Mouse (Mus musculus) hindlimb bud, embryonic 11.5 days (tissue): ENCODE data around the gene Isyna1.
A peak's percentile ranks its signal among the peaks of the same experiment; 100 is the strongest.

Source experiments
- DNase-seq: peaks from one replicate; pipeline ENCODE4 v3.0.0-alpha.2; 2012; ENCODE audit warnings: low read depth, low spot score; ENCODE audit errors: extremely low spot score

Isyna1 gene

DNA sequence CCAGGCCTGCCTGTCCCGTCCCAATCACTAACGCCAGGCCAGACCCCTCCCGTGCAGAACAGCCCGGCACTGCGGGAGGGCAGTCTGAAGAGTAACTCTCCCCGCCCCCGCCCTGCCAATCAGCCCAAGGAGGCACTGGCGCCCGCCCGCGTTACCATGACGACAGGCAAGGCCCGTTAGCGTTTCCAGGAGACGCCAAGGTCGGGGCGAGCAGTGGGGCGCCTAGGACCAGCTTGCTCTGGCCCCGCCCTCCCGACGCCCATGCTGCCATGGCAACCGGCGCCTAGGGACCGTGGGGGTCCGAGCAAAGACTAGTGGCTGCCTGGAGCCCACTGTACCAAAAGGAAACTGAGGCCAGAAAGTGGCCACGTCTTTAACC is 7.1 kb downstream of the Isyna1 start:
- no peak for DNase-seq

GRCm38 (mm10) chr8:70602139-70602811 is 8.1 kb downstream of the Isyna1 start:
- DNase-seq = no peak

DNA sequence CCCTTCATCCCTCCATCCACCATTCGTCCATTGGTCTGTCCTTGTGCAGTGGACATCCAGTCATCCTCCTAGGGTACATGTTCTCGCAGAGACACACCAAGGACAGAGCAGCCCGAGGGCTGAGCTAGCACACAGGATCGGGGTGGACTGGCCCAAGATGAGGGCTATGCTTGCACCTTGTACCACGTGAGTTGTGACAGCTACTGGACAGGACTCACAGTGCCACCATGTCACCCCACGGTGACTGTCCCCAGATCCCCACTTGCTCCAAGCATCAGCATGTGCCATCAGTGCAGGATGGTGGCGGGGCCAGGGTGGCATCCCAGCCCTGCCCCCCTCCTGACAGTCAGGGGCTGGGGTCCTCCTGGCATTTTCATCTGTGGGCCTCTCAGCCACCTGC is 10.4 kb downstream of the Isyna1 start:
- DNase-seq = no peak

DNA sequence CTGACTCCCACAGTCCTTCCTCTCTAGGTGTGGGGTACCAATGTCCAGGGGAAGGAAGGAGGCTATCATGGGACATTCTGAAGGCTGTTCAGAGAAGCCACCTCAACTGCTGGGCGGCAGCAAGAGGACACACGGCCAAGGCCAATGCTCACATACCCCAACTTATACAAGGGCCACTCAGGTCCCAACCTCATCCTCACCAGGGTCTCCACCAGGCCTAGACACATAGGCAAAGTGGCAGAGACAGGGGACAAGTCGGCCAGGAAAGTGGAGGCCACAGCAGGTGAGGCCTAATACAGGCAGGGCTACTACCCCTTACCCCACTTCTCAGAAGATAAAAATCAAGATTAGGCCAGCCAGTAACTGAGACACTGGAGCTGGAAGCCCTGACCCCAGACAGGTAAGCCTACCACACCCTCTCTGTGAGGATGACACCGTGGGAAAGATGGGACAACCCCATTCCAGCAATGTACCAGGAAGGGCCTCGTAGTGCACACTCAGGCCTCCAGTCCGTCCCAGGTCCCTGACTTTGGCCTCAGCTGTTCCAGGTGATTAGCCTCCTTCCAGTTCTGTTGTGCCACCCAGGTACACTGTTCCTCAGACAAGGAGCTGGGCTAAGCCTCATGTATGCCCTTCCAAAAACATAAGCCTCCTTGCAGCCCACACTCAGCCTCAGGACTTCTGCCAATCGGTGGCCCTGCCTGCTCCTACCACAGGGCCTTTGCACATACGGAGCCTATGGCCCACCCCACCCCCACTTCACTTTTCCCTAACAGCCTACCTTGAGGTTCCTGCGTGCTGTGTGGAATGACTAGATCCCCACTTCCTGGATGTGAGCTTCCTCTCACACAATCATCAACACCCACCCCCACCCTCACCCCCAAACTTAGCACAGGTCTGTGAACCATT is 12.0 kb downstream of the Isyna1 start:
- no peak for DNase-seq

GRCm38 (mm10) chr8:70606780-70607602 is 12.8 kb downstream of the Isyna1 start:
- no peak for DNase-seq

DNA sequence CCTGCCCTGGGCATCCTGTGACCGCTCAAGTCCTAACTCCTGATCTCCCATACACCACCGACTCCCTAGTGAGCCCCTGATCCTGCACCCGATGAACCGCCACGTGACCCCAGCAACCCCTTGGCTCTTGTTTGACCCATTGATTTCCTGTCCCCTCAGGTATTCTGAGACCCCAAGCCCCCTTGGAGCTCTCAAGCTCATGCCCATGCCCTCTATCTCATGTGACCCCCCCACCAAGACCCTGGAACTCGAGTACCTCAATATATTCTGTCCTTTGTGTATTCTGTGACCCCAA is 13.4 kb downstream of the Isyna1 start:
- DNase-seq = no peak

- no peak for DNase-seq
These were observed 13.9 kb downstream of the Isyna1 start for GRCm38 (mm10) chr8:70607898-70608748.

GRCm38 (mm10) chr8:70608749-70609367 is 14.7 kb downstream of the Isyna1 start, which contains the start of gene Ssbp4:
TSS of gene Ssbp4 (minus strand) at chr8:70608872.
- no peak for DNase-seq

GRCm38 (mm10) chr8:70609368-70609848 is 15.2 kb downstream of the Isyna1 start:
- peak; percentile 70 for DNase-seq

DNA sequence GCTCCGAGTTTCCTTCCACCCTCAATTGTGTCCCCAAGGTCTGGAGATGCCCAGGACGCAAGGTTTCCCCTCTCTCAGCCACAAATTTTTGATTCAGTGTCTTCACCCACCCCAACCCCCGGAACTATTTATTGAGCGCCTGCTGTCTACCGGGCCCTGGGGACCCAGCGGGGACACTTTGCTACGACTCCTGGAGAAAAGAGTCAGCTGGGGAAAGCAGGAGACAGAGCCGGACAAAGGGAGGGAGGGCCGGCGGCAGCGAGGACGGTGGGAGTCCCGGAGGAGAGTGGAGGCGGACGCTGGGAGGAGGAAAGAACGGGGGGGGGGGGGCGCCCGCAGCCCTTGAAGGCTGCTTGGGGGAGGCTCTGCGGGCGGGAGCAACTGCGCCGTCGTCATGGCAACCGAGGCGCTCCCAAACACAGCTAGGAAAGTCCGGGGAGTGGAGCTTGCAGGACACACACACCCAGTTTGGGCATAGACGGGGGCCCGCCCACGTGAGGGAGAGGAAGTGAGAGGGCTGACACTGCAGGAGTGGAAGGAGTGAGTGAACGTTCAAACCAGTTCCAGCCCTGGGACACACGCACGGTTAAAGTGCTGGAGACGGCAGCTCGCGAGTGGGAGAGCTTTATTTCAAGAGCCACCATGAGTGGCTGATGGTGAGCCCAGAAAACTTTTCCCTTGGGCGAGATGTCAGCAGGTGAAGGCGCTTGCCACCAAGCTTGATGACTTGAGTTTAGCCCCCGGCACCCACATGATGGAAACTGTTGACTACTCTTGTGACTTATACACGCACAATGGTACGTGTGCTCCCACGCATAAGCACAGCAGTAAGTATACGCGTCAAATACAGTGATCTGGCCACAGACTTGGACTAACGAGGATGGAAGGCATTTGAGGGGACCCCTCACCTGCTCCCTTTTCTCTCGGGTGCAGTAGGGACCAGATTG is 15.9 kb downstream of the Isyna1 start:
- DNase-seq = peak; percentile 63

DNA sequence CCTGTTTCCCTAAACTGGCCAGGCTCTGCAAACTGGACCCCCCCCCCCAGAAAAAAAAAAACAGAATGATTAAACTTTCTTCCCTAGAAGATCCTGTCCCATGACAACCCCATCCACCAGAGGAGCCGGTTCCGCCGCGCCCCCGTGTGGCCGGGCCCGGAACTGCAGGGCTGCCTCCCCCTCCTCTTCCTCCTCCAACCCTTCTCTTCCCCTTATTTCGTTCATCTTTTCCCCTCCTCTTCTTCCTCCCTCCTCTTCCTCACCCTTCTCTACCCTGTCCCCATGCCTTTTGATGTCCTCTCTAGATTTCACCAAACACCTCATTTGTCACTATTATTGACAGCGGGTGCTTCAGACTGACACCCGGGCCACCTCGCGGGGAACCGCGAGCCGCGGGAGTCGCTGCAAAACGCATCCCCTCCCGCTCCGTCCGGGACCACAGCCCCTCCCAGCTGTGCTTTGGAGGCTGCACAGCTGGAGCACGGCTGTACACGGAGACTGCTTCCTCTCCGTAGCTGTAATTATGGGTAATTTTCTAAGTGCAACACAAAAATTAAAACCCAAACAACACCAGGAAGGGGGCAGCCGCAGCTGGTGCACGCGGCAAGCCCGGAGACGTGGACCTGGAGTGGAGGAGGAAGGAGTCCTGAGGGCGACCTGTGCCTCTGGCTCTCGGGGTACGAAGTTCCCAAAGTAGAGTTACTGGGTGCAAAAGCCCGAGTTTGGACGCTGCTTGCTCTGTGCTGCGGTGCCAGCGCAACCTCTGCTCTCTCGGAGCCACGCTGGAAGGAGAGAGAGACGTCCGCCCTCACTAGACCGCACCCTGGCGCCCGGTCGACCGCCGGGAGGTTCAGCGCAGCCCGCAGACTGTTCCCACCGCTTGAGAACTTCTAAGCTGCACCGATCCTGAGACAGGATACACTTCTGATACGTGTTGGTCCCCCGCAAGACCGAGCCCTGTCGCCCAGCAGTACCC is 16.9 kb downstream of the Isyna1 start:
- DNase-seq = peak; percentile 37

GRCm38 (mm10) chr8:70611849-70612248 is 17.7 kb downstream of the Isyna1 start:
- DNase-seq = peak; percentile 80

GRCm38 (mm10) chr8:70613763-70614162 is 19.6 kb downstream of the Isyna1 start:
- no peak for DNase-seq

- no peak for DNase-seq
These were observed 20.3 kb downstream of the Isyna1 start for GRCm38 (mm10) chr8:70614469-70614868.

- no peak for DNase-seq
These were observed 21.1 kb downstream of the Isyna1 start for GRCm38 (mm10) chr8:70615281-70615680.

DNA sequence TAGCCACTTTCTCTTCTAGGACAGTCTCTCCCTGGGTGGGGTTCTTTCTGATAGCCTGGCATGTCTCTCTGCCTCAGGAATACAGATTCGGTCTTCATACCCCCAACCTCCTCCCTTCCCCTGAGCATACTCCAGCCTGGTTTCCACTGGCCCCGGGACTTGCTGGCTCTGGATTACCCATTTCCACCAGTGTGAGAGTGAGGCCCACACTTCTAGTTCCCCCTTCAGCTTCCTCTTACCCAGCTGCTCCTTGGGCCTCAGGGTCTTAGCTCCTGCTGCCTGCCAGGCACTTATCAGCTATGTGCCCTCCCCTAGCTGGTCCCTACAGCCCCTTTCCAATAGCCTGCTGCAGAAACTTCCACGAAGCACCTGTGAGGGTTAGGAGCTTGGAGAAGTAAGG is 21.7 kb downstream of the Isyna1 start, which contains the start of gene Lrrc25:
TSS of gene Lrrc25 (plus strand) at position 262 of the 400 bp plus-strand sequence.
- no peak for DNase-seq

GRCm38 (mm10) chr8:70616645-70617044 is 22.5 kb downstream of the Isyna1 start:
- DNase-seq = no peak

DNA sequence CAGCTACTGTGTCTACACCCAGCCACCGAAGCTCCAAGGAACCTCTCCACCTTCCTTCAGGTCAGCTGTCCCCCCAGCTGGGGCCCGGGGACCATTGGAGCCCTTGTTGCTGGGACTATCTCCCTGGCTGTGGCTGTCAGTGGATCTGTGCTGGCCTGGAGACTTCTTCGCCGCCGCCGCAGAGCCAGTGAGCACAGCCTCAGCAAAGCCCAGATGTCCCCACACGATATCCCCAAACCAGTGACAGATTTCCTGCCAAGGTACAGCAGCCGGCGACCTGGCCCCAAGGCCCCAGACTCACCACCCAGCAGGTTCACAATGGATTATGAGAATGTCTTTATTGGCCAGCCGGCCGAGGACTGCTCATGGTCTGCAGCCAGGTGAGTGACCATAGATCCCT is 23.8 kb downstream of the Isyna1 start:
- no peak for DNase-seq
